Mouse (Mus musculus) cerebellum, adult 9-10 months (tissue): ENCODE measurements around the gene Fads6.

Experiments
- DNase-seq: peaks from one replicate; pipeline ENCODE4 v3.0.0; 2022

Fads6 gene

GRCm38 (mm10) chr11:115297214-115297826, at the start of gene Fads6:
Gene Fads6, minus strand, starts transcription at chr11:115297663.
- DNase-seq, result peak; percentile 93

GRCm38 (mm10) chr11:115345515-115345914, 48.1 kb upstream of the Fads6 start:
- no peak for DNase-seq

- DNase-seq, result no peak
These were observed 47.5 kb upstream of the Fads6 start for GRCm38 (mm10) chr11:115344967-115345366.

DNA sequence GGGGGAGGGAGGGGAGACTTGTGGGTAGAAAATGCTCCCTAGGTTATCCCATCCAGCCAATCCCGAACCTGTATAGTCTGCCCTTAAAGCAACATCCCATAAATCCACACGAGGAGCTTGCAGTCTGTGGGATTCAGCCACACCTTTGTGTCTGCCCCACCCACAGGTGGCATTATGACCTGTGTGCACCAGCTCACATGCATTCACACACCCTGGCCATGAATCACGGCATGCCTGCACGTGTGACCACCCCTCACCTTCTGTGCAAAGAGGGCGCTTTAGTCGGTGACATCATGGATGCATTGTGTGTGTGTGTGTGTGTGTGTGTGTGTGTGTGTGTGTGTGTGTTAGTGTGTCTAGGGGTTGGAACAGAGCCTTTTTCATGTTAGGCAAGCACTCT, 44.4 kb upstream of the Fads6 start:
- no peak for DNase-seq

- no peak for DNase-seq
These were observed 43.8 kb upstream of the Fads6 start for GRCm38 (mm10) chr11:115341246-115341645.

DNA sequence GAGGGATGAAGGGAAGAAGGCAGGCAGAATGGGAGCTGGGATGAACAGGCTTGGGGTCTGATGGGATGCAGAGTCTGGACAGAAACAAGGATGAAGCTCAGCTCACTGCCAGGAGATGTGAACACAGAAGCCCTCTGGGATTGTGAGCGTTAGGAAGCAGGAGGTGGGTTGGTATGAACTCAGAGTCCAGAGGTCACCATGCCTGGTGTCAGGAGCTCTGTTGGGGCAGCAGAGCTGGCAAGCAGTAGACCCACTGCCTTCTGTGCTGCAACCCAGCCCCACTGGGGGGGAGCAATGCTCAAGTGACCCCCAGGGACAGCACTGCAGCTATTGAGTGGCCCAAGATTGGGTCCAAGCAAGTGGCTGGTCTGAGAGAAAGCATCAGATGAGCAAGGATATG, 40.4 kb upstream of the Fads6 start:
- DNase-seq, result no peak

DNA sequence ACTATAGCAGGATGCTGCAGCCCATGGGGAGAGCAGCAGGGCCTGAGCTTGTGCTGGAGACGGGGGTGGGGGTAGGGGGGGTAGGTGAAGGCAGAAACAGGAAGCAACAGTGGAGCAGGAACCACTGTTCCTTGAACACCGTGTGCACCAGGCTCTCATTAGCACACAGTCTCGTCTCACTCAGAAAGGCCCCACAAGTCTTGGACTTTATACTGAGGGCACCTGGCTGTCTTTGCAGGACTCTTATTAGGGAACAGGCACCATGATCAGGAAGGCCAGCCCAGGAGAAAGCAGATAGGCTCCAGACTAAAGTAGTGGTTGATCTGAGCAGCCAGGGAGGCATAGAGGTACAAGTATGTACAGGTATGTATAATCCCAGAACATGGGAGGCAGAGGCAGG, 39.9 kb upstream of the Fads6 start:
- DNase-seq, result no peak

DNA sequence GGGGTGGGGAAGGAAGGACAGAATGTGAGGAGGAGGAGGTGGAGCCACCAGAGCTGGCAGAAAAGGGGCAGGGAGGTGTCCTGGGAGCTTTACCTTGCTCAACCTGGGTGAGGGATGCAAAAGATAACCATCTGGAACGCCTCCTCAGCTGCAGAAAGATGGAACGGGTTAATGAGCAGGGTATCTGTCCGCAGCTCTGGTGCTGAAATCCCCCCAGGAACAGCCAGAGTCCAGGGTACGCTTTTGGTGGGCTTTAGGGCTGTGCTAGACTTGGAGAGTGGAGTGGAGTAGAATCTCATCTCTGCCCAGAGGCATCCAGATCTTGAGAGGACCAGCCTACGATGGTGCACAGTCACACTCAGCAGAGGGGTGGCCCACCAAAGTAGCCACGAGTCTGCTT, 38.7 kb upstream of the Fads6 start:
- no peak for DNase-seq

DNA sequence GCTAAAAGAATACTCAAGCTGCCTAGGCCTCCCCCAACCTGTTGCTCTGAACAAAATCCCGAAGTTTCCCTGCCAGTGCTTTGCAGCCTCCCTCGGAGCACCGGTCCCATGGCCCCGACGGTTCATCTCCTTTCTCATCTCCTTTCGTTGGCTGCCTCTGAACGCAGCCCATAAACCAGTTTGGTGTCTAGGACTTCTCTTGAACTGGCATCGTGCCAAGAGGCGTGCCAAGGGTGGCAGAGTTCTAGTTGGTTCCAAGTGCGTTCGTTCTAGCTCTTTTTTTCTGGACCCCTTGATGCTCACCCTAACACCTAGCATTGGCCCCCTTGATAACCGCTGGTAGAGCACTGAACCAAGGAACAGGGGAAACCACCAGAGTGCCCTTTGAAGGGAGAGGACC, 37.8 kb upstream of the Fads6 start:
- no peak for DNase-seq

DNA sequence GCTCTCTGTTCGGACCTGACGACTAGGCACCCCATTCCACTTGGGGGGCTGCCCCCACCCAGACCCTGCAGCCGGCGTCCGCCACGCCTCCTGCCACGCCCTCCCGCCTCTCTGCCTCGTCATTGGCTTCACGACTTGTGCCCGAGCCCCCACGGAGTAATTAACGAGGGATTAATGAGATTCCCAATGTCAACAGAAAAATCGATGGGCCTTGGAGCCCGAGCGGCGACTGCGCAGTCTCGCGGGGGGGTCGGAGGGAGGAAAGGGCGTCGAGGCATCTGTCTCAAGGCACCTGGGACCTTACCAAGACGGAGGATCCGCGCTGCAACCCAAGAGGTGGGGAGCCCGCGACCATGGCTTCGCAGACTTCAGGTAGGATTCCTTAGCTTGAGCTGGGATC, 37.1 kb upstream of the Fads6 start, which contains the start of gene Otop3:
Otop3 (plus strand) TSS at position 201 of the 400 bp plus-strand sequence.
- DNase-seq, result no peak

DNA sequence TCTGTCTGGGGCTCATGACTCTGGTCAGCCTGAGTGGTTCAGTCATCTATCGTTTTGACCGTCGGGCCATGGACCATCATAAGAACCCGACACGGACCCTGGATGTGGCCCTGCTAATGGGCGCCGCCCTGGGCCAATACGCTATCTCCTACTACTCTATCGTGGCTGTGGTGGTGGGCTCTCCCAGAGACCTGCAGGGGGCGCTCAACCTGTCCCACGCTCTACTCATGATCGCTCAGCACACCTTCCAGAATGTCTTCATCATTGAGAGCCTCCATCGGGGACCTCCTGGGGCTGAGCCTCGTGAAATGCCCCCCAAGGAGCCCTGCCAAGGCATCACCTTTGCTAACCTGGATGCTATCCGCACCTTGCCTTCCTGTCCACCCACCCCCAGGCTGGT, 31.9 kb upstream of the Fads6 start:
- DNase-seq, result no peak

DNA sequence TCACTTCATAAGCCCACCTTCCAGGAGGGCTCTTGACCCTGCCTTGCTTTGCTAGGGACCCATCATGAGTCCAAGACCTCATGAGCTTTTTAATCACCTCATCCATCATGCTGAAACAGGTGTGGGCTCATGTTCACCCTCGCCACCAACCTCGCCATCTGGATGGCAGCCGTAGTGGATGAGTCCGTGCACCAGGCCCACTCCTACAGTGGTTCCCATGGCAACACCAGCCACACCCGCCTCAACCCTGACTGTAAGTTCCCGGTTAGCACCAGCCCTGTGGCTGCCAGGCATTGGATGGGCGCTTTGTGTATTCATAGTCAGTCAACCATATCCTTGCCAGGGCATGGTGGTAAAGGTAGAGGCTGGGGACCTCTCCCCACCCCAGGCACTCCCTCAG, 29.3 kb upstream of the Fads6 start:
- DNase-seq, result no peak

DNA sequence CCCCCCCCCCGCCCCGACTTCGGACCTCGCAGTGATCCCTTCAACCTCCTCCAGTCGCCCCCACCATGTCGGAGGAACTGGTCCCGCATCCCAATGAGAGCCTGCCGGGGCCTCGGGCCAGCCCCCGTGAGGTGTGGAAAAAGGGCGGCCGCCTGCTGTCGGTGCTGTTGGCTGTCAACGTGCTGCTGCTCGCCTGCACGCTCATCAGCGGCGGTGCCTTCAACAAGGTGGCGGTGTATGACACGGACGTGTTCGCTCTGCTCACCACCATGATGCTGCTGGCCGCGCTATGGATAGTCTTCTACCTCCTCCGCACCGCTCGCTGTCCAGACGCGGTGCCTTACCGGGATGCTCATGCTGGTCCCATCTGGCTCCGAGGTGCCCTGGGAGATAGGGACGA, 25.9 kb upstream of the Fads6 start:
- no peak for DNase-seq

DNA sequence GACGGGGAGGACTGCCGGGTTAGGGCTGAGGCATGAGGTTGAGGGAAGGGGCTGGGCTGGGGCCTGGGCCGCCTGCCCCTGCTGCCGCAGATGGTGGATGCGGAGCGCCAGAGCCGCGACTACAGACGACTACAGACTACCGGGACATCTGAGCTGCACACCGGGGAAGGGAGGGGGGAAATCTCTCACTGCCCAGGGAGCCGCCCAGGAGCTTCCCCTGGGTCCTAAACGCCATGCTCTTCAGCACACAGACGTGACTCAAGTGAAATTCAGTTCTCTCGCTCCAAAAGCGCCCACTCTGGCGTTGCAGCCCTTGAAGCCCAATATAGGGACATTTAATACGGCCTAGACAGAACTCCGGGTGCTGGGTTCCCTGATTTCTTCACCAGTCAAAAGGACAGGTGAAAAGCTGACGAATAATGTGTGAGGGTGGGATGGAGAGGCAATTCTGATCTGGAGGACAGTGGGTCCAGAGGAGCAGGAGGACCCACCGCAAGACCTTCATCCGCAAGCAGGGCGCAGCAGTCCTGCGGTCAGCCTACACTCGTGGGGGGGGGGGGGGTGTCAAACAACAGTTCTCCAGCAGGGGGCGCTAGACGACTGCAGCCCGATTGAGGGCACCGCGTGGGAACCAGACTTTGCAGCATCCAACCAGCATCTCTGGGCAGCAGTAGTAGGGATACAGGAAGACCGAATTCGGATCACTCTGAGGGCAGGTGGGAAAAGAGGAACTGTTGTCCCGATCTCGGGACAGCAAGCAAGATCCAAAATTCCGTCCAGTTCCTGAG, 24.6 kb upstream of the Fads6 start, which contains the start of gene Ush1g:
Ush1g (minus strand) TSS at position 136 of the 788 bp plus-strand sequence.
- DNase-seq, result peak; percentile 60

- DNase-seq, result peak; percentile 62
These were observed 22.4 kb upstream of the Fads6 start for GRCm38 (mm10) chr11:115319704-115320383.

DNA sequence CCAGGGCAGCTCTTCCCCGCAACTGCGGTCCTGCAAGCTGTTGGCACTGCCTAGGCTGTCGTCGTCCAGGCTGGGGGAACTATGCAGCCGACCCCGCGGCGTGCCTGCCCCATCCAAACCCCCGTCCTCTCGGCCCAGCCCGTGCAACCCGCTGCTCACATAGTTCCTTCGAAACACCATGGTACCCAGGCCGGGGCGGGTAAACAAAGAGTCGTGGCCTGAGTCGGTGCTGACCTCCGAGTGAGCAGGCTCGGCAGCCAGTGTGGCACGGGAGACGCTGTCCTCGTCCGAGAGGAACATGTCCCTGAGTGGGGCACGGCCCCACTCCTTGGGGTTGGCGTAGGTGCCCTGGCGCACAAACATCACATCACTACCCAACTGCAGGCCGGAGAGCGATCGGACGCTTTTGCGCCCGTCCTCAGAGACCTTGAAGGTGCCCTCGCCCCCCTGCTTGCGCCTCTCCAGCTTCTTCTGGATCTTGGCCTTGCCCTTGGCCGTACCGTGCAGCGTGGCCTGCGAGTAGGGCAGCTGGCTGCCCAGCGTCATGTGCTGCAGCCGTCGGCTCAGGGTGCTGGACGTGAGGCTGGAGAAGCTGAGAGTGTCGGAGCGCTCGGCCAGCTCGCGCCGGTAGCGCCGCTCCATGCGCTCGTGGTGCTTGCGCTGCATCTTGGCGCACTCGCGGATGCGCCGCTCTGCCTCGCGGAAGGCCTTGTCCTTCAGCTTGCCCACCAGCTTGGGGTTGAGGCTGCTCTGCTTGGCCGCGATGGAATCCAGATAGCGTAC, 21.0 kb upstream of the Fads6 start:
- no peak for DNase-seq

- DNase-seq, result no peak
These were observed 19.7 kb upstream of the Fads6 start for GRCm38 (mm10) chr11:115317204-115317603.

GRCm38 (mm10) chr11:115314249-115314648, 16.8 kb upstream of the Fads6 start:
- no peak for DNase-seq

- no peak for DNase-seq
These were observed 11.3 kb upstream of the Fads6 start for GRCm38 (mm10) chr11:115308781-115309180.

- no peak for DNase-seq
These were observed 9.4 kb upstream of the Fads6 start, which contains the start of gene Otop2 for GRCm38 (mm10) chr11:115306863-115307262. Gene Otop2, plus strand, starts transcription at chr11:115307163.

DNA sequence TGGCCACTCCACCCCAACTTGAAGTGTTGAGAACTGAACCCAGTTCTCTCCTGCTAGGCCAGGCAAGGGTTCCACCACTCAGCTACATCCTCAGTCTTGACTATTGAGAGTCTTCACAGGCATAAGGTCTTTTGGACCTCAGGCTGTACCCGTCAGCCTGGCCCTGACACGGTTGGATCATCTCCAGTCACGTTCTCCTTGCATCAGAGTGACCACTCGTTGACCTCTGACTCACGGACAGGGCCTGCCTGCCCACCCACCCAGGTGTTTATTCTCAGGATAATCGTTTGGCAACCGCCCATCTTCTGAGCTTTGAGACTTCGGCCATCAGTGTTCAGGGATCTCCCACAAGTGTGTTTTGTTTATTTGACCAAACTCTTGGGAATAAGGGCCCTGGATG, 5.7 kb upstream of the Fads6 start:
- no peak for DNase-seq

DNA sequence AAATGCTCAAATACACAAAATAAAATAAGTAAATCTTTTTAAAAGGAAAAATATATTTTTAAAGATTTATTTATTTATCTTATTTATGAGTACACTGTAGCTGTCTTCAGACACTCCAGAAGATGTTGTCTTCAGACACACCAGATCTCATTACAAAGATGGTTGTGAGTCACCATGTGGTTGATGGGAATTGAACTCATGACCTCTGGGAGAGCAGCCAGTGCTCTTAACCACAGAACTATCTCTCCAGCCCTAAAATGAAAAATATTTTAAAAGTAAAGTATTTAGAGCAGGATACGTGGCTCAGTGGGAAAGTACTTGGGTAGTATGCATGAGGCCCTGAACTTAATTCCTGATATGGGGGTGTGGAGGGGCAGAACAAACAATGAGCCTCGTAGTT, 3.9 kb upstream of the Fads6 start:
- no peak for DNase-seq

DNA sequence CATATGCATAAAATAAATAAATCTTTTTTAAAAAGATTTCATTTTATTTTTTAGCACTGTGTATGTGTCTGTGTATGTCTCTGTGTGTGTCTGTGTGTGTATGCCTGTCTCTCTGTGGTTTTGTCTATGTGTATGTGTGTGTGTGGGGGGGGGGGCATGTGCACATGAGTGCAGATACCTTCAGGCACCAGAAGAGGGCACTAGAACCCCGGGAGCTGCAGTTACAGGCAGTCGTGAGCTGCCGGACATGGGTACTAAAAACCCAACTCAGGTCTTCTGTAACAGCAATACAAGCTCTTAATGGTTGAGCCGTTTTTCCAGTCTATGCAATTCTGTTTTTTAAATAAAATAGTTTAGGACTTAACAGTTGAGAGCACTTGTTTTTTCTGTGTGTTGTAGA, 3.3 kb upstream of the Fads6 start:
- no peak for DNase-seq
